Mouse (Mus musculus) inflammation-experienced regulatory T-cells, adult 6 months (primary cell): ENCODE measurements at regions not wholly inside any gene's neighbourhood (a gene's known extent, or its start where the extent isn't known, plus 50 kb on each side); places are given as distances from the start of the nearest gene placed in this dataset.

ENCODE experiments used
- ATAC-seq: one replicate; pipeline ENCODE4 v1.8.0; 2017

- no peak for ATAC-seq
These were observed 138.3 kb upstream of the Sdk2 start for GRCm38 (mm10) chr11:114205192-114205591.

- no peak for ATAC-seq
These were observed 136.6 kb upstream of the Sdk2 start for GRCm38 (mm10) chr11:114203416-114203815.

GRCm38 (mm10) chr11:114202486-114202885 is 135.6 kb upstream of the Sdk2 start:
- ATAC-seq = no peak

- no peak for ATAC-seq
These were observed 132.3 kb upstream of the Sdk2 start for GRCm38 (mm10) chr11:114199081-114199586.

- no peak for ATAC-seq
These were observed 131.6 kb upstream of the Sdk2 start for GRCm38 (mm10) chr11:114198317-114199032.

GRCm38 (mm10) chr11:114195291-114195690 is 128.4 kb upstream of the Sdk2 start:
- ATAC-seq = no peak

GRCm38 (mm10) chr11:114194055-114194706 is 127.3 kb upstream of the Sdk2 start:
- no peak for ATAC-seq

GRCm38 (mm10) chr11:114193018-114193417 is 126.2 kb upstream of the Sdk2 start:
- no peak for ATAC-seq

- ATAC-seq = no peak
These were observed 124.8 kb upstream of the Sdk2 start for GRCm38 (mm10) chr11:114191661-114192060.

GRCm38 (mm10) chr11:114184970-114185882 is 118.4 kb upstream of the Sdk2 start:
- no peak for ATAC-seq

GRCm38 (mm10) chr11:114184431-114184830 is 117.6 kb upstream of the Sdk2 start:
- ATAC-seq = no peak

GRCm38 (mm10) chr11:114183231-114183630 is 116.4 kb upstream of the Sdk2 start:
- no peak for ATAC-seq

GRCm38 (mm10) chr11:114178746-114179472 is 112.1 kb upstream of the Sdk2 start:
- ATAC-seq = no peak

GRCm38 (mm10) chr11:114177789-114178188 is 110.9 kb upstream of the Sdk2 start:
- no peak for ATAC-seq

- no peak for ATAC-seq
These were observed 110.4 kb upstream of the Sdk2 start for GRCm38 (mm10) chr11:114177281-114177680.

GRCm38 (mm10) chr11:114176671-114177212 is 109.9 kb upstream of the Sdk2 start:
- no peak for ATAC-seq

- ATAC-seq = no peak
These were observed 108.7 kb upstream of the Sdk2 start for GRCm38 (mm10) chr11:114175437-114176131.

GRCm38 (mm10) chr11:114174871-114175270 is 108.0 kb upstream of the Sdk2 start:
- ATAC-seq = no peak

GRCm38 (mm10) chr11:114168231-114168661 is 101.4 kb upstream of the Sdk2 start:
- ATAC-seq = no peak

- no peak for ATAC-seq
These were observed 99.0 kb upstream of the Sdk2 start for GRCm38 (mm10) chr11:114165656-114166362.

- ATAC-seq = no peak
These were observed 85.9 kb upstream of the Sdk2 start for GRCm38 (mm10) chr11:114152716-114153115.
